Mouse (Mus musculus) erythroid progenitor cell, adult 5-6 weeks (primary cell): ENCODE measurements around the gene Frzb. TPM values are rescaled to one million over a fixed set of nuclear protein-coding genes. Genes with fewer than 3 reads are reported as not detected.

Source experiments
- total RNA-seq, 2 experiments: library from RNA; stranded (forward) in 1 of 2; stranded (reverse) in 1 of 2; fragments of 150-400 nt in 1 of 2; fragments of 186-747, 209-891 nt in 1 of 2; gene quantifications; 2 replicates each; pipeline versions ENCODE4 v1.2.3 to v1.2.4; 2015 to 2017; ENCODE audit warnings: low replicate concordance in 2 of 2

Frzb gene
- total RNA-seq, 2 experiments from 2014 or later = not detected

Other genes with a start within 250 kb of the Frzb start
- gene Prdx6b, start 155.2 kb downstream of the Frzb start, total RNA-seq (2015; ENCODE audit: low replicate concordance) = not detected in 2 replicates
- gene Prdx6b, start 155.2 kb downstream of the Frzb start, total RNA-seq (2017; ENCODE audit: low replicate concordance) = not detected in 2 replicates
- gene Dnajc10, start 132.2 kb downstream of the Frzb start, total RNA-seq (2015; ENCODE audit: low replicate concordance) = 64.9 and 93.9 TPM in 2 replicates
- 117 and 134 TPM in 2 replicates for gene Dnajc10, start 132.2 kb downstream of the Frzb start, total RNA-seq (2017; ENCODE audit: low replicate concordance)
- gene Nckap1, start 133.8 kb upstream of the Frzb start, total RNA-seq (2015; ENCODE audit: low replicate concordance) = 4.6 and 5.0 TPM in 2 replicates
- gene Nckap1, start 133.8 kb upstream of the Frzb start, total RNA-seq (2017; ENCODE audit: low replicate concordance) = 11.1 and 20.8 TPM in 2 replicates
- gene Dusp19, start 169.4 kb upstream of the Frzb start, total RNA-seq (2015; ENCODE audit: low replicate concordance) = 3.6 and 6.7 TPM in 2 replicates
- not detected in 2 replicates for gene Dusp19, start 169.4 kb upstream of the Frzb start, total RNA-seq (2017; ENCODE audit: low replicate concordance)
- gene Nup35, start 169.6 kb upstream of the Frzb start, total RNA-seq (2015; ENCODE audit: low replicate concordance) = 34.0 and 64.2 TPM in 2 replicates
- gene Nup35, start 169.6 kb upstream of the Frzb start, total RNA-seq (2017; ENCODE audit: low replicate concordance) = 43.5 and 56.1 TPM in 2 replicates